Mouse (Mus musculus) frontal cortex, postnatal 10 days (tissue): ENCODE measurements around the gene Diras1.
A peak's percentile ranks its signal among the peaks of the same experiment; 100 is the strongest.
"Not testable (repeated sequence)": the region's sequence is repeated elsewhere in the genome, so short reads cannot be mapped to it uniquely, and the experiment has no call there.

Experiments
- DNase-seq, 2 experiments: peaks; one replicate each; pipeline ENCODE4 v3.0.0; 2022; ENCODE audit warnings: low spot score in 2 of 2, mixed read lengths in 1 of 2

The Diras1 gene

DNA sequence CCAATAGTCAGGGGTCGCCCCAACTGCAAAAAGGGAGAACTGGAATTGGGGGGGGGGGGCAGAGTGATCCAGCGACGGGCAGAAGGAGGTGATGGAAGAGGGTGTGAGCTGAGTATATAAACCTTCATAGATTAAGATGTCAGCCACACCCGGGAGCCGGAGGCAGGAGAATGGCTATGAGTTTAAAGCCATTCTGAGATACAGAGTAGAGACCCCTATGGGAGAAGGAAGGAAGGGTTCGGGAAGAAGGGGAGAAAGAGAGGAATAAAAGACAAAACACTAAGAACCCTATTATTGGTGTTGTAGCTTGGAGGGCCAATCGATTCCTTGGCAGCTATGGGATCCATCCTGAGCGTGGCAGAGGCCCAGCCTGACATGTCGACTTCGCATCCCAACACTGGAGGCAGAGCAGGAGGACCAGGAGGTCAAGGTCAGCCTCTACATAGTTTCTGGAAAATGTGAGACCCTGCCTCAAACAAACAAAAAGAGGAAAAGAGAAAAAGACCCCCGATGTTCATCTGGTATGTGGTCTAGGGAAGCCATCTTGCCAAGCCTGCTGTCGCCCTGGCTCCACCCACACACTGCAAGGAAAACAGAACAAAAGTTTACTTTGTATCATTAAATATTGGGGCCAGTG, at the start of gene Diras1:
Diras1 (minus strand) TSS at position 24 of the 637 bp plus-strand sequence.
- no peak for DNase-seq

DNA sequence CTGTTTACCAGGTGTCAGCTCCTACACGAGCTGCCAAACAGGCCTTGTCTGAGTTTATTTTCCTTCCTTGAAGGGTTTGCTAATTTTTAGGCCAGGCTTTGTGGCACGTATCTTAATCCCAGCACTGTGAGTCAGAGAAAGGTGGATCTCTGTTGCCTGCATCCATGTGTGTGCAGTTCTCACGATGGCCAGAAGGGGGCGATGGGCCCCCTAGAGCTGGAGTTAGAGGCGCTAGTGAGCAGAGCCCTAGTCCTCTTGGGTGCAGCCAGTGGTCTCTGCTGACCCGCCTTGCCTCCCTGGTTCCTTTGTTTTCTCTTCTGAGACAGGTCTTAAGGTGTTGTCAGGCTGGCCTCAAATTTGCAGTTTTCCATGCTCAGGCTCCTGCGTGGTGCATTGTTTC, 48.0 kb upstream of the Diras1 start:
- no peak for DNase-seq

DNA sequence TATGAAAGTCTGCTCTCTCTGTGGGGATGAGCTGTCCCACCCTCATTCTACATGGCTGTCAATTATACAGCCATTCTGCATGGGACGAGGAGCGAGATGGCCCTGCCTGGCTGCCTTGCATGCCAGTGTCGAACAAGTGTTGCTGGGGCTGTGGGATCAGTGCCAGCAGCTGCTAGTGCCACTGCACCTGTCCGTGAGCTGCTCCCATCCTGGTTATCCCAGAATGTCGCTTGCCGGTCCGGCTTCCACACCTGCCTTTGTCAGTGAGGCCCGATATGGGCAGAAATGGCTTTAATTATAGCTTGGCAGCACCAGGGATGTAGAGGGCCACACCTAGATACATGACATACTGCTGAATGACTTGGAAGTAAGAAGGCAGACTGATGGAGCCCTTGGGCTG, 46.8 kb upstream of the Diras1 start:
- no peak for DNase-seq

DNA sequence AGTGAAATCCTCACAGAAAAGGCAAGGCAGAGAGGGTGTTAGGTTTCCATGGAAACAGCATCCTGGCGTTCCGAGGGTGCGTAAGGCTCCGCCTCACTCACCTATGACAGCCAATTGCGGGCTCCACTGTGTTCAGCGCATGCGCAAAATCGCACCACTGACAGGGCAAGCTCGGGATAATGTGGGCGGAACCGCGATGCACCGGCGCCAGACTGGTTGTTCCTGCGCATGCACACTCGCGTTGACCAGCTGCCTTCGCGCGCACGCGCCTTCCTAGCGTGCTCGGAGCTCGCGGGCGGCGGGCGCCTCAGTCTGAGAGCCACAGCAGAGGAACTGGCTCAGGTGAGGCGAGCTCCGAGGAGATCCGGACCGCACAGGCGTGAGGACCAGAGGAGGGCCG, 44.4 kb upstream of the Diras1 start, which contains the start of gene Thop1:
Thop1 (plus strand) TSS at position 200 of the 400 bp plus-strand sequence.
- DNase-seq, result peak; percentile 96 to 97

DNA sequence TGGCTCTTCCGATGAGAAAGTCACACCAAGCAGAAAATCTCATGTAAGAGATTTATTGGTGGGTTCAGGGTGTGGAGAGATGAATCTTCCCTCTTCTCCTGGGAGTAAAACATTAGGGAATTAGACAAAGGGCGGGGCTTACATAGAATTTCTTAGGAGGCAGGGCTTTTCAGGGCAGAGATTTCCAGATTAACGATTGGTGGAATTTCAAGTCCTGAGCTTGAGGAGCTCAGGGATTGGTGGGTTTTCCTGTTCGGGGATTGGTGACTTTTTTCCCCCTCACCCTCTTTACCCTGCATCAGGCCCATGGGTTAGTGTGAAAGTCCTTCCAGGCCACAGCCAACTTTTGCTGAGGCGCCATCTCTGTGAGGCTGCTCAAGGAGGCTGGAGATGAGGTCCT, 43.2 kb upstream of the Diras1 start:
- DNase-seq, result no peak

DNA sequence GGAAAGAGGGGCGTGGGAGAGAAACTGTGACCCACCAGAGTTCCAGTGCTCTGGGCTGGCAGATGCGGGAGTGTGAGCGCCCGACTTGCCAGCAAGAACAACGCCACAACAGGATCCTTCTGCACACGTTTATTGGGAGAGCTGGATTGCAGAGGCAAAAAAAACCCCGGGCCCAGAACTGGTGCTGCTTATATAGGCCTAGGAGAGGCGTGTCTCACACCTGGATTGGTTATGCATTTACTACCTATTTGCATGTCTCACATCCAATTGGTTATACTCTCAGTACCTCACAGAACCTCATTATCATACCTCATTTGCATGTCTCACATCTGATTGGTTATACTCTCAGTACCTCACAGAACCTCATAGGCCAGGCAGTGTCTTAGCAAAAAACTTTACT, 39.1 kb upstream of the Diras1 start:
- not testable (repeated sequence) for DNase-seq

DNA sequence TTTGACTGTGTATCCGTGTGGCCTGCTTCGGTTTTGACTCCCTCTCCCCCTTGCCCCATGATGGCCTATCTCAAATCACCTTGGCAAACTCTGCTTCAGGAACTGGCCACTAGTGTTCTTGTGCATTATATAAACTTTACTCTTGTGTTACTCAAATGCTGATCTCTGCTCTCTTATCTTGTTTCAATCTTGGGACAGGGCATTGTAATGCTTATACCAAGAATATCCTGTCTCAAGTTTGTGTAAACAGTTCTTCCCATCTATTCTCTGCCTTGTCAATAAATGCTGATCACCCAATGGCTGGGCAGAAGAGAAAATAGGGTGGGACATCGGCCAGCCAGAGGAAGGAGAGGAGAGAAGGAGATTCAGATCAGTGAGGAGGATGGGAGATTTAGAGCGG, 37.2 kb upstream of the Diras1 start:
- DNase-seq, result no peak

DNA sequence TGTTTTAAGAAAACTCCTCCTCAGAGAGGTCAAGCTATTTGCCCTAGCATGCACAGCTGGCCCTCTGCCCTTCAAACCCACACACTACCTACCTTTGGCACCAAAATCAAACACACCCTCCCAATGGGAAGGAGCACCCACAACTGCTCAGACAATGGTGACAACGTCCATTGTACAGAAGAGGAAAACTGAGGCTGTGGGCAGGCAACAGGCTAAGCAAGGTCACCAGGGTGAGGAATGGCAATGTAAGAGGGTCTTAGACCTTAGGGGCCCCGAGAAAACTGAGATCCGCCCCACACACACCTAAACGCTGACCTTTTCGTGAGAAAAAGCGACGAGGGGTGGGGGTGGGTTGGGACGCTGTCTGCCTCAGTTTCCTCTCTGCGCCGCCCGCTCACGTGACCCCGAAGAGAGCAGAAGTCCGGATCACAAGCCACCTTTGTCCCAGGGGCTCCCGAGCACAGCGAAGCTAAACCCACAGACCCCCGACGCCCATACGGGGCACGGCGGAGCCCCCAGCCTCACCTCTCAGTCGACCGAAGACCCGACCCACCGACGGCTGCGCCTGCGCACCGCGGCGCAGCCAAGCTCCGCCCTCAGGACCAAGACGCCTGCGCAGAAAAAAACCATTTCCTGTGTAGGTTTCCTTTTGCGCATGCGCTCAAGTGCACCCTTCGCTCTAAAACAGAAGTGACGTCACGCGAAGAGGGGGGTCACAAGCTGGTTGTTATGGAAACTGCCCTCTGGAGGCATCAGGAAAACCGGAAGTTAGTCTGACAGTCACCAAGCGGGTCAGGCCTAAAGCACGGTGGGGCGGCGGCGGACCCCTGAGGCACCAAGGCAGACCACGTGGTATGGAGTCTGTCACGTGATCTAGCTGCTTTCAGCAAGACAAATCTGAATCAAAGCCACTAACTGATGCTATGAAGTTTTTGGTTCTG, 34.4 kb upstream of the Diras1 start, which contains the start of gene Sgta:
Sgta (minus strand) TSS at position 579 of the 941 bp plus-strand sequence.
- peak; percentile 100 for DNase-seq

DNA sequence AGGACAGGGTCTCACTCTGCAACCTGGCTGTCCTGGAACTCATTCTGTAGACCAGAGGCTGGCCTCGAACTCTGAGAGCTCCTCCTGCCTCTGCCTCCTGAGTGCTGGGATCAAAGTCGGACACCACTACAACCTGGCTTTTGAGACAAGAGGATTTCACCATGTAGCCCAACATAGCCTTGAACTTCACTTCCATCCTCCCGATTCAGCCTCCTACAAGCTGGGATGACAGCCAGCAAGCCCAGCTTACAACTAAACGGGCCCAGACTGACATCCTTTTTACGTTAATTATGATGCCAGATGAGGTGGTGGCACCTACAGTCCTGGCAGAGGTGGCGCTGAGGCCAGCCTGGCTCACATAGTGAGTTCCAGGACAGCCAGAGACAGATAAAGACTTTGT, 33.4 kb upstream of the Diras1 start:
- DNase-seq, result no peak

DNA sequence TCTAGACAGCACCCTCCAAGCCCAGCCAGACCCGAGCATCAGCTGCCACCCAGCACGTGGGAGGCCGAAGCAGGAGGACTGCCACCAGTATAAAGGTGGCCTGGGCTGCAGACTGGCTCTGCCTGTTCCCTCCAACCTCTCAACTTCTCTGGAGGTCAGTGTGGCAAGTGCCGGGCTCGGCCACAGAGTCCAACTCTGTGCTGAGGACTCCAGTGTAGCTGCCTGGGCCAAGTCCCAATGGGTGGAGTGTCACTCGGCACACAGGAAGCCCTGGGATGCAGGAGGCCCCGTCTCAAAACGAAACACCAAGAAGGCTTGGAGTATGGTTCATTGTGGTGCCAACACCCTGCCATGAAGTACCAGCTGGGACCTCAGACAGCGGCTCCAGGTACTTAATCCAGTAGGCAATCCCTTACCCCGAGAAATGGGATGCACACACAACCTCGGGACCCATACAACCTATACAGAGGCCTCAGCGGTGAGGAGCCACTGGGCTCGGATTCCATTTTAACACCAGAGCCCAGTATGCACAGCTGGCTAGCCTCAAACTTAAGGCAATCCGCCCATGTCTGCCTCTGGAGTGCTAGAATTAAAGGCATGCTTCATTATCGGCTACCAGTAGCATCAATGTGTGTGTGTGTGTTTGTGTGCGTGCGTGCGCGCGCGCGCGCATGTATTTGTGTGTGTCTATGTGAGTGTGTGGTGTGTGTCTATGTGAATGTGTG, 32.1 kb upstream of the Diras1 start:
- no peak for DNase-seq

DNA sequence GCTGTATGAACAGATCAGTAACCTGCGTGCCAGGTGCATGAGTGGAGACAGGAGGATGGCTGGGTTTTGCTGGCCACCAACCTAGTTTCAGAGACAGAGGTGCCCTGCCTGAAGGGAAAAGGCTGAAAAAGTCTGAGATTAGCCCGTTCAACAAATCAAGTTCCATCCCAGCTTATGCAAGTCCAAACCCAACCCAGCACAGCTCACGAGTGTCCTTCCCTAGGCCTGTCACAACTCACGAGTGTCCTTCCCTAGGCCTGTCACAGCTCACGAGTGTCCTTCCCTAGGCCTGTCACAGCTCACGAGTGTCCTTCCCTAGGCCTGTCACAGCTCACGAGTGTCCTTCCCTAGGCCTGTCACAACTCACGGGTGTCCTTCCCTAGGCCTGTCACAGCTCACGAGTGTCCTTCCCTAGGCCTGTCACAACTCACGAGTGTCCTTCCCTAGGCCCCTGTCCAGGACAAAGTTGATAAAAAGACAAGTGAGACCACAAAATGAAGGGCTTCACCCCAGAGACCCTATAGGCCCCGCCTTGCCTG, 30.4 kb upstream of the Diras1 start:
- not testable (repeated sequence) for DNase-seq

DNA sequence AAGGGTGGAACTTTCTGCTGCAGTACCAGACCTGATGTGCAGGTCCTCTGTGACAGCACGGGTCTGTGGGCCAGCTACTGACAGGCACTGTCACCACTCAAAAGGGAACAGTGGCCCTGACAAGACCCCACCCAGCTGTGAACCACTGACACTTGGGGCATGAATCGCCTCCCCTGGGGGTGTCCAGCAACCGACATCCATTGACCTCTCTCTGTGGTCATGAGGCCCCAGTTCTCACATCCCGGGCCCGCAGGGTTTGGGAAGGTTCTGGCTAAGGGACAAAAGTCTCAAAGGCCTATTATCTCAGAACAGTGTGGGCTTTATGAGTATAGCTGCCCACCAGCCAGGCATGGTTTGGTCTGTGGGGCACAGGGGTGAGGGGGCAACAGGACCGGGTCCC, 29.7 kb upstream of the Diras1 start:
- no peak for DNase-seq

DNA sequence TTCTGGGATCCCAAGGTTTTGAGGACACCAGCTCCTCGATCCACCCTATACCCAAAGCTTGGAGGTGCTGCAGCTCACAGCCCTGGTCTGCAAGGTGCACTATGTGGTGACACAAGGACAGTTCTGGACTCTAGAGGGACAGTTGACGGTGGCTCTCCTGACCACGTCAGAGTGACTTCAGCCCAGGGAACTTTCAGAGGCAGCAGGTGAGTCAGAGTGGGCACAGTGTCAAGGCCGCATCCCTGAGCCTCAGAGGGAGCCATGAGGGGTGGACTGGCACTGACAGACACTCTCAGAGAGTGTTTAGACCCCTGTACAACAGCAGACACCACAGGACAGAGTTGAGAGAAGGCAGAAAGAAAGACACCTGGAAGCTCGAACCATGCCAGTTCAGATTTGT, 27.1 kb upstream of the Diras1 start:
- DNase-seq, result no peak

DNA sequence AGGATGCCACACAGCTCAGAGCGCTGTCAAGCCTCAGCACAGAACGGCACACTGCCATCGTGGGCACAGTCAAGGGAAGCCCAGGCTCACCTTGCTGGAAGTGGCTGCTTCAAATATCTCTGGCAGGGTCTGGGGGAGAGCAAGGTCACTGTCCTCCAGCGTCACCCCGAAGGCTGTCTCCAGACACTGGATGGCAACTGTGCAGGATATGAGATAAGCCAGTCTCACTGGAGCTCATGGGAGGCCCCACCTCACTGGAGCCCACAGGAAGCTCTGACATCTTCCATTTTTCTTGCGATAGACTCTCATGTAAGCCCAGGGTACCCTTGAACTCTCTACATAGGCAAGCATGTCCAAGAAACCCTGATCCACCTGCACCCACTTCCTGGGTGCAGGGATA, 25.7 kb upstream of the Diras1 start:
- no peak for DNase-seq

DNA sequence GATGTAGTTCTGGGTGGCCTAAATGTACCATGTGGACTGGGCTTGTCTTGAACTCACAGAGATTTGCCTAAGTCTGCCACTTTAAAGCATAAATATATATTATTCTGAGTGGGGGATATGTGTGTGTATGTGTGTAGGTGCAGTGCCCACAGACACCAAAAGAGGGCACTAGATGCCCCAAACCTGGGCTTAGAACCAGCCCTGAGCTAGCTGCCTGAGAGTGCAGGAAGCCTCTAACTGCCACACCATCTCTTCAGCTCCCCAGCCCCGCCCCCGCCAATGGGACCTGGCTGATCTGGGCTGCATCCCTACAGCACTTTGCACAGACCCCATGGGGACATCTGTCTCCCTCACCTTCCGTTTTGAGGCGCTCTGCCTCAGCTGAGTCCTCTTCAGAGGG, 25.2 kb upstream of the Diras1 start:
- no peak for DNase-seq

DNA sequence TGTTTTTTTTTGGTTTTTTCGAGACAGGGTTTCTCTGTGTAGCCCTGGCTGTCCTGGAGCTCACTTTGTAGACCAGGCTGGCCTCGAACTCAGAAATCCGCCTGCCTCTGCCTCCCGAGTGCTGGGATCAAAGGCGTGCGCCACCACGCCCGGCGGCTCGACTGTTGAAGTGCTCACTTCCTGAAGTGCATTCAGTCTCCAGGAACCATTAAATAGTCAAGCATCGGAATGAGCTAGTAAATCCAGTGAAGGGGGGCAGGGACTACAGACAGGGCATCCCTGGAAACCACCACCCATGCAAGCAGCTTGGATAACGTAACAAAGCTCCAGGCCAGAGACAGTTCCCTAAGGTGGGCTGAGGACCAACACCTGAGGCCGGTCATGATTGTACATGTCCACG, 19.8 kb upstream of the Diras1 start:
- not testable (repeated sequence) for DNase-seq

DNA sequence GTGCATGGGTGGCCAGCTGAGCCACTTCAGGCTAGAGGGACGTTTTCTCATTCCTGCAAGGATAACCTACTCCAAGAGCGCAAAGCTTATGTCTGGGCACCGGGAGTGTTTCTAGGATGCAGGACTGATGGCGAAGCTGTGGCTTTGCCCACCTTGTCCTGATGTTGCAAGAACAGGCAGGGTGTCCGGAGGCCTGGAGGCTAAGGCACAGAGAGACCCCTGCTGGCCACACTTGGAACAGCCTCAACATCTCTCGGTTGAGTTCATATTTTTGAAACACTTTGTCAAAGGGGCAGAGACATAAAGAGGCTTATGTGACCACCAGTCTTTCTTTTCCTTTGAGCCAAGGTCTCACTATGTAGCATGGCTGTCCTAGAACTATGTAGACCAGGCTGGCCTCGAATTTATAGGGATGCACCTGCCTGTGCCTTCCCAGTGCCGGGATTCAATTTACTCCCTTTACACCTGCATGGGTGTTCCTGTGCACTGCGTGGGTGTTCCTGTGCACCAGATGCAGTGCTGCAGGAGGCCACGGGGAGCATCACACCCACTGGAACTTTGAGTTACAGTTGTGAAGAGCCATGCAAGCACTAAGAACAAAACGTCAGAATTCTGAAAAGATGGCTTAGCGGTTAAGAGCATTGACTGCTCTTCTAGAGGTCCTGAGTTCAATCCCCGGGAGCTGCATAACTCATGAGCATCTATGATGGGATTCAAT, 16.2 kb upstream of the Diras1 start:
- peak in 1 of 2 experiments; percentile 70 for DNase-seq

DNA sequence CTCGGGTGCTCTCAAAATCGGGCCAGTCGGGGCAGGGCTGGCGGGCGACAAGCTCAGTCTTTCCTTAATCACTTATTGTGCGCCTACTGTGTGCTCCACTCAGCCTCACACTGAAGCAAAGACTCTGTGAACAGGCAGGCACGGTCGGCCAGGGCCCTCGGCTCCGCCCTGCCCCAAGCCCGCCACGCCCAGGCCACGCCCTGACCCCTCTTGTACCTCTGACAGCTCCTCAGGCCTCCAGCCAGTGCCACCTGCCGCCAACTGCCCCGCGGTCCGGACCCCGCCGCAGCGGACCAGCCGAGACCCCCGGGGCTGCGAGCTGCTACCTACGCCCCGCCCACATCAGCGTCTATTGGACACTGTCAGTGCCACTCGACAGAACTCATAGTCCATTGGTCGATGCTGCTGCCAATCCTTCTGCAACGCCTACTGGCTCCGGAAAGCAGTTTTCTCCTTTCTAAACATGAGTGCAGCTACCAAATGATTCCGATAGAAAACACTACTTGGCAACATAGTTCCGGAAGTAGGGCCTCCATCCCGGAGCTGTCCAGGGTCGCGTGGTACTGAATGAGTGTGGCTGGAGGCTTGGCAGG, 11.6 kb upstream of the Diras1 start, which contains the start of gene Slc39a3:
Slc39a3 (minus strand) TSS at position 439 of the 593 bp plus-strand sequence.
- peak; percentile 98 to 100 for DNase-seq

DNA sequence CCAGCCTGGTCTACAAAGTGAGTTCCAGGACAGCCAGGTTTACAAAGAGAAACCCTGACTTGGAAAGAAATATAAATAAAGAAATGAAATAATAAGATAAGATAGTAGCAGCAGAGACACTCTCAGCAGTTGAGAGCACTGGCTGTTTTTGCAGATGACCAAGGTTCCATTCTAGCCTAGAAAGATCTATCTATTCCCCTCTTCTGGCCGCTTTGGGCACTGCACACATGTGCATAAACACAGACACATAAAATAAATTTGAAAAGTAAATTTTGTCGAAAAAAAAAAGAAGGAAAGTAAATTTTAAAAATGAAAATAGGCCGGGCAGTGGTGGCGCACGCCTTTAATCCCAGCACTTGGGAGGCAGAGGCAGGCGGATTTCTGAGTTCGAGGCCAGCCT, 10.8 kb upstream of the Diras1 start:
- no peak for DNase-seq

DNA sequence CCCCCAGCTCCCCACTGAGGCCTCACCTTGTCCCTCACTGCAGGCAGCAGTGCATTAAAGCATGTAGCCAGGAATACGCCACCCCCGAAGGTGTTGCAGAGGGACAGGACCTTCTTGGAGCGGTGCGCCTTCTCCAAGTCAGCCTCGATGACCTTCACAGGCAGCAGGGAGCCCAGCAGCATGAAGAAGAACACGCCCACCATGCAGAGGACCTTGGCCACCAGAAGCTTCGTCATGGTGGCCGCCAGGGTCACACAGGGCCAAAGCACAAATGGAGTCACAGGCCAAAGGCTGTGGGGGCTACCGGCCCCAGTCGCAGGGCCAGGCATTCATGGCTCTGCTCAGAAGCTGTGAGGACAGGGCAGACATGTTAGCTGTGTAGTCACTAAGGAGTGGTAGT, 8.1 kb upstream of the Diras1 start:
- no peak for DNase-seq

DNA sequence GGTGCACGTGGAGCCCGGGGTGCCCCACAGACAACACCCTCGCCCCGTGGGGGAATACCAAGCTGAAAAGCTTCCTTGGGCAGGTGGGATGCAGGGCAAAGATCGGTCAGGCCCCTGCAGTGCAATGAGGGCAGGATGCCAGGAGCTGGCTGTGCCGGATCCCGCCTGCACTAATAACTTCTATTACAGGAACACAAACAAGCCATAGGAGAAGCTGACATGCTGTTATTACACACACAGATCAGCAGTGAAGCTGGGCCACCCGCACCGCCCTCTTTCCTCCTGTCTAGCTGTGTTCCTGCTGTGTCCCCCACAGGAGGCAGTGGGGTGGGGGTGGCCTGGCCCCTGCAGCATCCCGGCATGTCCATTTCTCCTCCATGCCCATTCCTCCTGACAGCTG, 3.6 kb upstream of the Diras1 start:
- DNase-seq, result no peak
